Mouse (Mus musculus): ENCODE measurements around the gene Arl13b.

Gene Arl13b

GRCm38 (mm10) chr16:62814491-62814890 is 32.3 kb downstream of the Arl13b start, which contains the start of gene Stx19:
Gene Stx19, plus strand, starts transcription at chr16:62814676.
- DNase-seq (ENCODE audit: low spot score) = no peak

- no peak for DNase-seq (ENCODE audit: low spot score)
Measured at GRCm38 (mm10) chr16:62813790-62814189, 33.0 kb downstream of the Arl13b start.

GRCm38 (mm10) chr16:62810855-62811254 is 36.0 kb downstream of the Arl13b start:
- no peak for DNase-seq (ENCODE audit: low spot score)

- no peak for DNase-seq (ENCODE audit: low spot score)
Measured at GRCm38 (mm10) chr16:62807249-62807979, 39.4 kb downstream of the Arl13b start.

- no peak for DNase-seq (ENCODE audit: low spot score)
Measured at GRCm38 (mm10) chr16:62804621-62805020, 42.2 kb downstream of the Arl13b start.

GRCm38 (mm10) chr16:62799839-62800238 is 47.0 kb downstream of the Arl13b start:
- no peak for DNase-seq (ENCODE audit: low spot score)

- no peak for DNase-seq (ENCODE audit: low spot score)
Measured at GRCm38 (mm10) chr16:62799426-62799825, 47.4 kb downstream of the Arl13b start.

- no peak for DNase-seq (ENCODE audit: low spot score)
Measured at GRCm38 (mm10) chr16:62798808-62799207, 48.0 kb downstream of the Arl13b start.

- DNase-seq (ENCODE audit: low spot score) = no peak
Measured at GRCm38 (mm10) chr16:62796608-62797007, 50.2 kb downstream of the Arl13b start.

GRCm38 (mm10) chr16:62786621-62787331 is 60.1 kb downstream of the Arl13b start, which contains the start of gene Nsun3:
Gene Nsun3, minus strand, starts transcription at chr16:62786818.
- DNase-seq (ENCODE audit: low spot score) = peak; percentile 98

GRCm38 (mm10) chr16:62782229-62782628 is 64.6 kb downstream of the Arl13b start:
- DNase-seq (ENCODE audit: low spot score) = peak; percentile 22

GRCm38 (mm10) chr16:62778282-62778681 is 68.6 kb downstream of the Arl13b start:
- DNase-seq (ENCODE audit: low spot score) = no peak

GRCm38 (mm10) chr16:62776034-62776433 is 70.8 kb downstream of the Arl13b start:
- DNase-seq (ENCODE audit: low spot score) = no peak

- no peak for DNase-seq (ENCODE audit: low spot score)
Measured at GRCm38 (mm10) chr16:62773462-62773861, 73.4 kb downstream of the Arl13b start.

- DNase-seq (ENCODE audit: low spot score) = no peak
Measured at GRCm38 (mm10) chr16:62758340-62758739, 88.5 kb downstream of the Arl13b start.

GRCm38 (mm10) chr16:62755307-62755706 is 91.5 kb downstream of the Arl13b start:
- DNase-seq (ENCODE audit: low spot score) = no peak

- DNase-seq (ENCODE audit: low spot score) = no peak
Measured at GRCm38 (mm10) chr16:62753597-62753996, 93.2 kb downstream of the Arl13b start.

GRCm38 (mm10) chr16:62753079-62753478 is 93.8 kb downstream of the Arl13b start:
- no peak for DNase-seq (ENCODE audit: low spot score)

- no peak for DNase-seq (ENCODE audit: low spot score)
Measured at GRCm38 (mm10) chr16:62745875-62746274, 101.0 kb downstream of the Arl13b start.
